Mouse (Mus musculus) forebrain, postnatal 0 days (tissue): Measurements from ENCODE around the gene Syn3. TPM values are rescaled to one million over a fixed set of nuclear protein-coding genes. Genes with fewer than 3 reads are reported as not detected.

Source experiments
- ATAC-seq: fragments of 200-750 bp; cut with Nextera tagmentation; 2 replicates; pipeline ENCODE4 v1.8.0; 2017; ENCODE audit warnings: mild to moderate bottlenecking, moderate library complexity
- DNase-seq: peaks from one replicate; pipeline ENCODE4 v3.0.0-alpha.2; 2015
- H3K27ac ChIP-seq: fragments of 300-500 bp; sonication (generic); 2 replicates; pipeline ENCODE4 v1.5.1; 2014; ENCODE audit warnings: low read depth, mild to moderate bottlenecking, antibody characterized with exemption, low read length, moderate library complexity, mixed read lengths
- H3K27me3 ChIP-seq: fragments of 300-500 bp; sonication (generic); 2 replicates; pipeline ENCODE4 v1.6.1; 2014; ENCODE audit warnings: mild to moderate bottlenecking, low read length, mixed read lengths; ENCODE audit not compliant: insufficient read depth
- H3K36me3 ChIP-seq: fragments of 300-500 bp; sonication (generic); 2 replicates; pipeline ENCODE4 v1.6.1; 2014; ENCODE audit warnings: mild to moderate bottlenecking, moderate library complexity; ENCODE audit not compliant: insufficient read depth
- H3K4me1 ChIP-seq: fragments of 300-500 bp; sonication (generic); 2 replicates; pipeline ENCODE4 v1.6.1; 2014; ENCODE audit warnings: antibody characterized with exemption; ENCODE audit not compliant: insufficient read depth
- H3K4me2 ChIP-seq: fragments of 300-500 bp; sonication (generic); 2 replicates; pipeline ENCODE4 v1.6.1; 2014; ENCODE audit warnings: low read depth, mild to moderate bottlenecking, moderate library complexity
- H3K4me3 ChIP-seq: fragments of 300-500 bp; sonication (generic); 2 replicates; pipeline ENCODE4 v1.5.1; 2014; ENCODE audit warnings: low read depth, low read length, mixed read lengths
- H3K9ac ChIP-seq: fragments of 300-500 bp; sonication (generic); 2 replicates; pipeline ENCODE4 v1.6.1; 2014; ENCODE audit warnings: mild to moderate bottlenecking
- H3K9me3 ChIP-seq: fragments of 300-500 bp; sonication (generic); 2 replicates; pipeline ENCODE4 v1.6.1; 2016; ENCODE audit warnings: low read length
- CTCF ChIP-seq: sonication (generic); IDR thresholded peaks from 2 replicates; pipeline ENCODE4 v1.5.1; 2016; ENCODE audit warnings: antibody characterized with exemption, control low read depth, low read depth
- WGBS: fragments of 180-500 bp; shearing (Covaris S2); extraction: QIAGEN DNeasy Blood & Tissue Kit; methylation state at CpG from one replicate; pipeline ENCODE4 v1.1.7; 2014; 5-methylcytosine and 5-hydroxymethylcytosine counted together
- polyA plus RNA-seq: library from polyadenylated mRNA; unstranded; fragments of >200 nt; fragmentation: Nextera tagmentation; extraction: Ambion mirVana; gene quantifications from 2 replicates; pipeline ENCODE4 v1.2.1, GENCODE M21; 2015
- total RNA-seq: library from RNA; depleted of rRNA; stranded (reverse); fragments of >200 nt; gene quantifications from 2 replicates; pipeline ENCODE4 v1.2.3, GENCODE M21; 2014

Syn3 gene
- total and polyA plus RNA-seq, 2 experiments from 2014 or later: 16.4 to 47.6 TPM

- Histone ChIP-seq H3K27ac (no peak overlapping the region), H3K9me3 (no peaks in the 10 kb centered on the region), H3K4me3 (no peak overlapping the region), H3K36me3 (peaks cover 35% of the 10 kb centered on the region), H3K4me1 (no peaks in the 10 kb centered on the region), H3K9ac (no peak overlapping the region), H3K4me2 (no peak overlapping the region), H3K27me3 (no peaks in the 10 kb centered on the region)
- TF ChIP-seq CTCF: no peak
- WGBS: 81% methylated on average over 2 of the region's 2 CpGs
- ATAC-seq (no peak), DNase-seq (no peak)
Measured at GRCm38 (mm10) chr10:86050522-86050921, 448.2 kb downstream of the Syn3 start.

DNA sequence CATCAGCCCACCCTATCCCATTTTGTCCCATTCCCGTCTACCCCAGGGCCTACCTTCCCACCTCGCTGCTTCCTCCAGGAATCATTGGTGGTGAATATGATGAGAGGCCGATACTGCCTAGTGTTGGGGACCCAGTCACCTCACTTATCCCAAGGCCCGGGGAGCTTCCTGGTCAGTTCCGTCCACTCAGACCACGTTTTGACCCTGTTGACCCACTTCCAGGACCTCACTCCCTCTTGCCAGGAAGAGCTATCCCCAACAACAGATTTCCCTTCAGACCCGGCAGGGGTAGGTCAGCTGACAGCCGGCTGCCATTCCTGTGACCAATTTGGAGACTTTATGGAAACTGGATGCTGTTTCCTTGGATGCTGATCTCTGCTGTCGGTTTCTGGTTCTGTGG, 450.9 kb downstream of the Syn3 start:
- ATAC-seq (no peak), DNase-seq (no peak)
- Histone ChIP-seq H3K4me3 (no peak overlapping the region), H3K36me3 (peaks cover 15% of the 10 kb centered on the region), H3K9me3 (no peaks in the 10 kb centered on the region), H3K27ac (no peak overlapping the region), H3K9ac (no peak overlapping the region), H3K27me3 (no peaks in the 10 kb centered on the region), H3K4me2 (no peak overlapping the region), H3K4me1 (no peaks in the 10 kb centered on the region)
- WGBS: 94% methylated on average over 9 of the region's 9 CpGs
- no peak for TF ChIP-seq CTCF

- Histone ChIP-seq H3K36me3 (peaks cover 6% of the 10 kb centered on the region; the same call in 1 of the 2 replicates), H3K4me1 (no peaks in the 10 kb centered on the region), H3K27ac (no peak overlapping the region), H3K4me3 (no peak overlapping the region), H3K9me3 (no peaks in the 10 kb centered on the region), H3K27me3 (no peaks in the 10 kb centered on the region), H3K4me2 (no peak overlapping the region), H3K9ac (no peak overlapping the region)
- ATAC-seq: no peak
- no peak for DNase-seq
- 95% methylated on average over 1 of the region's 1 CpGs for WGBS
- TF ChIP-seq CTCF: no peak
Measured at GRCm38 (mm10) chr10:86046371-86046770, 452.3 kb downstream of the Syn3 start.

DNA sequence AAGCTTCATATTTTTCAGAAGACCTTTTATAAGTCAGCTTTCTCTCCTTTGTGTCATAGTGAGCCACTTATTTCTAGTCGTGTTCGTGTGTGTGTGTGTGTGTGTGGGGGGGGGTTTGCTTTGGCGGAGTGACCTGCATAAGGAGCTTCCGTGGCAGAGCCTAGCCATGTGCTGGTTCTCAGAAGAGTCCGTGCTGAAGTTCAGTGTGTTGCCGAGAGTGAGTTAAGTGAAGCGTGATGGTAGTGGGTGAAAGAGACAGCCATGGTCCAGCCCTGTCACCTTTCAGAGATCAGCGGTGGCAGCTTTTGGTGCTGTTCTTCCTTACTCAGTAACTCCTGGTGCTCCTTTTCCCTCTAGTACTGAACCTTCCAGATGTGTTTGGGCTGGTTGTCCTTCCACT, 454.6 kb downstream of the Syn3 start:
- H3K27me3 ChIP-seq: no peaks in the 10 kb centered on the region
- TF ChIP-seq CTCF: no peak
- 86% methylated on average over 8 of the region's 8 CpGs for WGBS

GRCm38 (mm10) chr10:86043651-86044050, 455.0 kb downstream of the Syn3 start:
- Histone ChIP-seq H3K4me3 (no peak overlapping the region), H3K9ac (no peak overlapping the region), H3K4me2 (no peak overlapping the region), H3K27me3 (no peaks in the 10 kb centered on the region), H3K9me3 (no peaks in the 10 kb centered on the region), H3K4me1 (no peaks in the 10 kb centered on the region), H3K27ac (no peak overlapping the region), H3K36me3 (0 out of 2 replicates have a peak, but pooled peaks cover 3% of the 10 kb centered on the region)
- ATAC-seq: no peak
- 77% methylated on average over 4 of the region's 4 CpGs for WGBS
- no peak for DNase-seq
- TF ChIP-seq CTCF: no peak

More for the DNA sequence above, 454.6 kb downstream of the Syn3 start:
- H3K4me3 ChIP-seq: no peak overlapping the region
- DNase-seq: no peak
- no peak for ATAC-seq
- no peak overlapping the region for H3K27ac ChIP-seq
- no peak overlapping the region for H3K4me2 ChIP-seq
- no peaks in the 10 kb centered on the region for H3K9me3 ChIP-seq
- H3K36me3 ChIP-seq: 0 out of 2 replicates have a peak, but pooled peaks cover 3% of the 10 kb centered on the region
- H3K9ac ChIP-seq: no peak overlapping the region
- H3K4me1 ChIP-seq: no peaks in the 10 kb centered on the region

- Histone ChIP-seq H3K27ac (no peak overlapping the region), H3K36me3 (0 out of 2 replicates have a peak, but pooled peaks cover 3% of the 10 kb centered on the region), H3K4me2 (no peak overlapping the region), H3K4me1 (no peaks in the 10 kb centered on the region), H3K9me3 (no peaks in the 10 kb centered on the region), H3K9ac (no peak overlapping the region), H3K27me3 (no peaks in the 10 kb centered on the region), H3K4me3 (no peak overlapping the region)
- 83% methylated on average over 2 of the region's 2 CpGs for WGBS
- TF ChIP-seq CTCF: no peak
- no peak for ATAC-seq
- DNase-seq: no peak
Measured at GRCm38 (mm10) chr10:86034007-86034728, 464.5 kb downstream of the Syn3 start.

GRCm38 (mm10) chr10:86032517-86032916, 466.2 kb downstream of the Syn3 start:
- Histone ChIP-seq H3K4me2 (no peak overlapping the region), H3K27me3 (no peaks in the 10 kb centered on the region), H3K36me3 (0 out of 2 replicates have a peak, but pooled peaks cover 3% of the 10 kb centered on the region), H3K4me3 (no peak overlapping the region), H3K9me3 (no peaks in the 10 kb centered on the region), H3K27ac (no peak overlapping the region), H3K9ac (no peak overlapping the region), H3K4me1 (no peaks in the 10 kb centered on the region)
- no peak for TF ChIP-seq CTCF
- WGBS: 70% methylated on average over 3 of the region's 3 CpGs
- DNase-seq (no peak), ATAC-seq (peak; percentile 60)
